Mouse (Mus musculus) gastrocnemius, adult 8-10 months (tissue): ENCODE data around the gene A430078G23Rik. TPM values are rescaled to one million over a fixed set of nuclear protein-coding genes. Genes with fewer than 3 reads are reported as not detected.

Experiments used
- DNase-seq, 2 experiments: peaks; one replicate each; pipeline ENCODE4 v3.0.0; 2022; ENCODE audit warnings: low spot score in 2 of 2
- total RNA-seq, 4 experiments: library from RNA; stranded (reverse); gene quantifications; 2 replicates each; pipeline ENCODE4 v1.2.4; 2022

The A430078G23Rik gene
- total RNA-seq, 4 experiments from 2014 or later = not detected

- DNase-seq = no peak
These were observed 4.9 kb upstream of the A430078G23Rik start for GRCm38 (mm10) chr8:3348142-3348823.

GRCm38 (mm10) chr8:3350747-3351146 is 2.5 kb upstream of the A430078G23Rik start:
- DNase-seq = no peak

- DNase-seq = no peak
These were observed 500 bp upstream of the A430078G23Rik start for GRCm38 (mm10) chr8:3352715-3353114.

GRCm38 (mm10) chr8:3353811-3354442 is 712 bp downstream of the A430078G23Rik start:
- no peak for DNase-seq

- no peak for DNase-seq
These were observed 1.2 kb downstream of the A430078G23Rik start for GRCm38 (mm10) chr8:3354443-3354812.

- no peak for DNase-seq
These were observed 2.4 kb downstream of the A430078G23Rik start for GRCm38 (mm10) chr8:3355586-3355985.

GRCm38 (mm10) chr8:3358060-3358459 is 4.8 kb downstream of the A430078G23Rik start:
- DNase-seq = peak; percentile 49 to 63

GRCm38 (mm10) chr8:3367086-3367485 is 13.9 kb downstream of the A430078G23Rik start:
- DNase-seq = no peak

- DNase-seq = no peak
These were observed 14.9 kb downstream of the A430078G23Rik start for GRCm38 (mm10) chr8:3368091-3368490.

GRCm38 (mm10) chr8:3375748-3376147 is 22.5 kb downstream of the A430078G23Rik start:
- no peak for DNase-seq

- DNase-seq = peak; percentile 26 to 45
These were observed 23.5 kb downstream of the A430078G23Rik start for GRCm38 (mm10) chr8:3376641-3377274.

GRCm38 (mm10) chr8:3387286-3387685 is 34.1 kb downstream of the A430078G23Rik start:
- peak; percentile 30 to 48 for DNase-seq

- DNase-seq = no peak
These were observed 35.5 kb downstream of the A430078G23Rik start for GRCm38 (mm10) chr8:3388591-3389338.

- DNase-seq = no peak
These were observed 36.3 kb downstream of the A430078G23Rik start for GRCm38 (mm10) chr8:3389506-3389905.

- DNase-seq = no peak
These were observed 39.1 kb downstream of the A430078G23Rik start for GRCm38 (mm10) chr8:3392293-3392692.

- DNase-seq = peak; percentile 77 to 82
These were observed 39.8 kb downstream of the A430078G23Rik start, which contains the start of gene Arhgef18 for GRCm38 (mm10) chr8:3392771-3393710. Arhgef18 (plus strand) TSS chr8:3393006.

GRCm38 (mm10) chr8:3394600-3394999 is 41.4 kb downstream of the A430078G23Rik start:
- no peak for DNase-seq

GRCm38 (mm10) chr8:3395246-3395645 is 42.0 kb downstream of the A430078G23Rik start:
- DNase-seq = no peak

- DNase-seq = no peak
These were observed 44.4 kb downstream of the A430078G23Rik start for GRCm38 (mm10) chr8:3397597-3397996.

GRCm38 (mm10) chr8:3400509-3400908 is 47.3 kb downstream of the A430078G23Rik start:
- DNase-seq = no peak

GRCm38 (mm10) chr8:3407417-3407816 is 54.2 kb downstream of the A430078G23Rik start:
- DNase-seq = no peak
